Mouse (Mus musculus): Measurements from ENCODE around the gene Dennd1b. TPM values are rescaled to one million over a fixed set of nuclear protein-coding genes. Genes with fewer than 3 reads are reported as not detected.
A peak's percentile ranks its signal among the peaks of the same experiment; 100 is the strongest.

The Dennd1b gene
- 13.0 and 14.8 TPM in 2 replicates for polyA plus RNA-seq (2015; fragmentation: Nextera tagmentation; extraction: Ambion mirVana)

DNA sequence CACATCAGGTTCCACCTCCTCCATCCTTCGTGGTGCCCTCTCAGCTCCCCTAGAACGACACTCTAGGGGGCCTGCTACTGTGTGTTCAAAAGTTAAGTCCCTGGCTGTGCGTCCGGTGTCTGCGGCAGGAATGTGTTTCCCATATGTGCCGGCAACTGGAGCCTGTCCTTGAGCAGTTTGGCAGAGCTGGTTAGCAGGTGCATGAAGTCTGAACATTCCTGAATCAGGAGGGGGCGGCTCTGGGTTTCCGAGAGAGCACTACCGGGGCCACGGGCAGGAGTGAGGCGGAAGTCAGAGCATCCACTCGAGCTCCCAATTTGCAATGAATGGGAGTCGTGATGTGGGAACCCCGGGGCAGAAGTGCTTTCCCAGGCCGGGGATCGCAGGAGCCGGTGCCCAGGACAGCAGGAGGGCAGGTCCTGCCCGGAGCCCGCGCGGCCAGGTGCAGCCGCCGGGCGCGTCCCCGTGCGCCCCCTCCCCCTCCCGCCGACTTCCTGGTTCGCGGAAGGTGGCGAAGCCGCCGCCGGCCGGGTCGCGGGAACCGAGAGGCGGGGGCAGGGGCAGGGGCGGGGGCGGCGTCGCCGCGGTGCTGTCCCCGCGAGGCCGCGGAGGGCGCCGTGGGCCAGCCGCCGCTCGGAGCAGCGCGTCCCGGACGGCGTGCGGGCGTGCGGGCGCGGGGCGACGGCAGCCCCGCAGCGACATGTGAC, at the start of gene Dennd1b:
Gene Dennd1b, plus strand, starts transcription at position 275 of the 707 bp plus-strand sequence.
- Histone ChIP-seq H3K36me3 (no peaks in the 10 kb centered on the region), H3K9ac (peak within 1 kb of the TSS; percentile 91), H3K4me3 (peak within 1 kb of the TSS; percentile 84), H3K4me1 (replicated peaks) (peaks cover 21% of the 10 kb centered on the region), H3K27me3 (no peaks in the 10 kb centered on the region), H3K27ac (peak within 1 kb of the TSS; percentile 95), H3K9me3 (replicated peaks) (no peaks in the 10 kb centered on the region), H3K4me2 (peak within 1 kb of the TSS; percentile 79)
- WGBS, result under 1% methylated on average over 36 of the region's 69 CpGs
- ATAC-seq (replicated peaks; ENCODE audit: insufficient number of reproducible peaks, insufficient read depth, low FRiP score, low read depth), result peak; percentile 78

DNA sequence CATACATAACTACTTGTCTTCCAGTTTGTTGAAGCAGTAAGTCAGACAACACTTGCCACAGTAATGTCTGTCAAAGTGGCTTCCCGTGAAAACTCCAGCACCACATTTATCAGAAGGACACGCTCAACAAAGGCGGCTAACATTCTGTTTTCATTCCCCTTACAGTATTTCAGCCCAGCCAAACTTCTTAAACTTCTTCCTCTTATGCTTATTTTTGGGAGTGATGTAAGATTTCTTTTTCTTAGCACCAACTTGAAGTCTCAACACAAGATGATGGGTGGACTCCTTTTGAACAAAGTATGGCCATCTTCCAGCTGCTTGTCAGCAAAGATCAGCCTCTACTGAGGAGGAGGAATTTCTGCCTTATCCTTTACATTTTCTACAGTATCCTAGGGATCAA, 47.6 kb upstream of the Dennd1b start:
- Histone ChIP-seq H3K27me3 (no peaks in the 10 kb centered on the region), H3K9ac (no peak overlapping the region), H3K36me3 (no peaks in the 10 kb centered on the region), H3K4me2 (no peak overlapping the region), H3K27ac (no peak overlapping the region), H3K4me1 (replicated peaks) (peaks cover 13% of the 10 kb centered on the region), H3K9me3 (replicated peaks) (no peaks in the 10 kb centered on the region), H3K4me3 (no peak overlapping the region)
- WGBS, result 85% methylated on average over 3 of the region's 3 CpGs
- ATAC-seq (replicated peaks; ENCODE audit: insufficient number of reproducible peaks, insufficient read depth, low FRiP score, low read depth), result no peak

DNA sequence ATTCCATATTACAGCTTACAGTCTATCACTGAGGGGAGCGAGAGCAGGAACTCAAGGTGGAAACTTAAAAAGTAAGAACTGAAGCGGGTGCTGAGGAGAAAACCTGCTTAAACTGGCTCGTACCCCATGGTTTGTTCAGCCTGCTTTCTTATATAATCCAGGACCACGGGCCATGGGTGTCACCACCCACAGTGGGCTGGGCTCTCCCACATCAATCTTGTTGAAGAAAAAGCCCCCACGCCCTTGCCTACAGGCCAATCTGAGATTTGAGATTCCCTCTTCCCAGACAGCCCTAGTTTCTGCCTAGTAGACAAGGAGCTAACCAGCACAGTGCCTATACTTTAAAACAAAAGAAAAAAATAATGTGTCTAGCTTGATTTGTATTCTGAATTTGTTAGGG, 43.6 kb upstream of the Dennd1b start:
- Histone ChIP-seq H3K36me3 (no peaks in the 10 kb centered on the region), H3K9ac (no peak overlapping the region), H3K27me3 (no peaks in the 10 kb centered on the region), H3K4me2 (no peak overlapping the region), H3K4me3 (no peak overlapping the region), H3K9me3 (replicated peaks) (no peaks in the 10 kb centered on the region), H3K27ac (no peak overlapping the region), H3K4me1 (replicated peaks) (0 out of 2 replicates have a peak, but pooled peaks cover 2% of the 10 kb centered on the region)
- ATAC-seq (replicated peaks; ENCODE audit: insufficient number of reproducible peaks, insufficient read depth, low FRiP score, low read depth), result no peak
- WGBS, result 80% methylated on average over 5 of the region's 5 CpGs

DNA sequence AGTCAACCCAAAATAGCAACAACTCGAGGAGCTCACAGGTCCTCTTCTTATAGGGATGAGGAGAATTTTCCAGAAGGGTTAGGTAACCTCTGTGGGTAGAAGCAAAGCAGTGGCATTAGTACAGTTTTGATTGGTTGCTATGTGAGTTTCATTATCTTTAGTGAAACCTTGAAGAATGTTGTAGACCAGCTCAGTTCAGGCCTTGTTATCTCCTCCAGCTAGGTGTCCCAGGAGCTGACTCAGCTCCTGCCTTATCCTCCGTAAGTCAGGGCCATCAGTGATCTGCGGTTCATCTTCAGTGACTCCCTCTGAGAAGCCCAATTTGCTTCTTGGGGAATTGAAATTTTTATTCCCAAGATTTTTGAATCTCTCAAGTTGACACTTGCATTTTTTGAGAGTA, 43.2 kb upstream of the Dennd1b start:
- H3K27ac ChIP-seq, result no peak overlapping the region
- no peak overlapping the region for H3K4me2 ChIP-seq
- 39% methylated on average over 3 of the region's 3 CpGs for WGBS
- H3K9ac ChIP-seq, result no peak overlapping the region
- H3K27me3 ChIP-seq, result no peaks in the 10 kb centered on the region
- H3K4me1 ChIP-seq (replicated peaks), result 0 out of 2 replicates have a peak, but pooled peaks cover 2% of the 10 kb centered on the region
- no peak for ATAC-seq (replicated peaks; ENCODE audit: insufficient number of reproducible peaks, insufficient read depth, low FRiP score, low read depth)
- H3K36me3 ChIP-seq, result no peaks in the 10 kb centered on the region
- no peak overlapping the region for H3K4me3 ChIP-seq
- no peaks in the 10 kb centered on the region for H3K9me3 ChIP-seq (replicated peaks)

DNA sequence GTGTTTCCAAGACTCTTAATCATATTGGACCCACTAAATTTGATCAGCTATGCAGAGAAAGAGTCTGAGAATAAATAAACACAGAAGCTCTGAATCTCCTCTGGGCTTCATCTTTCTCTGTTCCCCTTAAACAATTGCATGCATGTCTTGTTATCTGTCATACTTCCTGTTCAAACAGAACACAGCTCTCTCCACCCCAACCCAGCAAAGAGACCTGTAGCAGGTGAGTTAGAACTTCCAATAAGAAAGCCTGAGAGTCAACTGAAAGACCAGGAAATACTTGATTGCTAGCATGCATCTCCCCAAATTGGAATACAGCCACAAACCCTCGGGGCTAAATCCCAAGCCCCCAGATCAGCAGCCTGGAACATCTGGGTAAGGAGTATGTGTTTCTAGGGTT, 42.4 kb upstream of the Dennd1b start:
- H3K27me3 ChIP-seq, result no peaks in the 10 kb centered on the region
- H3K9ac ChIP-seq, result no peak overlapping the region
- H3K9me3 ChIP-seq (replicated peaks), result no peaks in the 10 kb centered on the region
- H3K4me1 ChIP-seq (replicated peaks), result 0 out of 2 replicates have a peak, but pooled peaks cover 2% of the 10 kb centered on the region
- H3K36me3 ChIP-seq, result no peaks in the 10 kb centered on the region
- no peak overlapping the region for H3K4me2 ChIP-seq
- no peak for ATAC-seq (replicated peaks; ENCODE audit: insufficient number of reproducible peaks, insufficient read depth, low FRiP score, low read depth)
- H3K4me3 ChIP-seq, result no peak overlapping the region
- 50% methylated on average over 1 of the region's 1 CpGs for WGBS
- H3K27ac ChIP-seq, result no peak overlapping the region

DNA sequence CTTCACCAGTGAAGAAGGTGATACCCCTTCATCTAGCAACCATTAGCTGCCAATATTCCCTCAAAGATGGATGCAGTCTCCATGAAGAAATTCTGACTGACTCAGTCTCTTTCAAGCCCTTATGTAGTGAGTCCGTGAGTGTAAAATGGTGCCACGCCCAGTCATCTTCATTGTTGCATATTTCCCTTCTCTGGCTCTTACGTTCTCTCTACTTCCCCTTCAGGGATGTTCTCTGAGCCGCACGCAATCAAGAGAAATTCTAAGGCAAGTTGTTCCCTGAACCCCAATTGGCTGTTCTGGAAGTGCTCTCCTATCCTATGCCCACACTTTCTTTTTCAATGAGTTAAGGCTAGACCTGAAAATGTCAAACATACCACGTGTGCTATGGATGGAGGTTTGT, 40.3 kb upstream of the Dennd1b start:
- 0 out of 2 replicates have a peak, but pooled peaks cover 2% of the 10 kb centered on the region for H3K4me1 ChIP-seq (replicated peaks)
- no peak overlapping the region for H3K9ac ChIP-seq
- H3K27me3 ChIP-seq, result no peaks in the 10 kb centered on the region
- no peaks in the 10 kb centered on the region for H3K36me3 ChIP-seq
- 87% methylated on average over 6 of the region's 6 CpGs for WGBS
- no peaks in the 10 kb centered on the region for H3K9me3 ChIP-seq (replicated peaks)
- H3K27ac ChIP-seq, result no peak overlapping the region
- H3K4me3 ChIP-seq, result no peak overlapping the region
- no peak for ATAC-seq (replicated peaks; ENCODE audit: insufficient number of reproducible peaks, insufficient read depth, low FRiP score, low read depth)
- H3K4me2 ChIP-seq, result no peak overlapping the region

DNA sequence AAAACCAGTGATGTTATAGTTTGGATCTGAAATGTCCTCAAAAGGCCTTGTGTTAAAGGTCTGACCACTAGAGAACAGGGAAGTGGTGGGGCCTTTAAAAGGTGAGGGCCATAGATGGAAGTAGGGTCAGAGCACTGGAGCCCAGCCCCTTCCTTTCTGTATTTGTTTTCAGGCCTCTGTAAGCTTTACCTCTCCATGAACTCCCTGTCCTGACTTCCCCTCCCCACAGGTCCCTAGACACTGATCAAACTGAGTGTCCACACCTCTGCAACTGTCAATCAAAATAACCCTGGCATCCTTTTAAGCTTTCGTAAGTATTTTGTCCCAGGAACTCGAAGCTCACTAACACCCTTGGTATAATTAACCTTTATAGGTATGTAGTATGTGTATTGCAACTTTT, 39.0 kb upstream of the Dennd1b start:
- no peak overlapping the region for H3K27ac ChIP-seq
- ATAC-seq (replicated peaks; ENCODE audit: insufficient number of reproducible peaks, insufficient read depth, low FRiP score, low read depth), result no peak
- H3K4me3 ChIP-seq, result no peak overlapping the region
- WGBS, result 81% methylated on average over 2 of the region's 2 CpGs
- peaks cover 12% of the 10 kb centered on the region for H3K4me1 ChIP-seq (replicated peaks)
- no peaks in the 10 kb centered on the region for H3K36me3 ChIP-seq
- H3K4me2 ChIP-seq, result no peak overlapping the region
- no peaks in the 10 kb centered on the region for H3K9me3 ChIP-seq (replicated peaks)
- no peak overlapping the region for H3K9ac ChIP-seq
- H3K27me3 ChIP-seq, result no peaks in the 10 kb centered on the region

DNA sequence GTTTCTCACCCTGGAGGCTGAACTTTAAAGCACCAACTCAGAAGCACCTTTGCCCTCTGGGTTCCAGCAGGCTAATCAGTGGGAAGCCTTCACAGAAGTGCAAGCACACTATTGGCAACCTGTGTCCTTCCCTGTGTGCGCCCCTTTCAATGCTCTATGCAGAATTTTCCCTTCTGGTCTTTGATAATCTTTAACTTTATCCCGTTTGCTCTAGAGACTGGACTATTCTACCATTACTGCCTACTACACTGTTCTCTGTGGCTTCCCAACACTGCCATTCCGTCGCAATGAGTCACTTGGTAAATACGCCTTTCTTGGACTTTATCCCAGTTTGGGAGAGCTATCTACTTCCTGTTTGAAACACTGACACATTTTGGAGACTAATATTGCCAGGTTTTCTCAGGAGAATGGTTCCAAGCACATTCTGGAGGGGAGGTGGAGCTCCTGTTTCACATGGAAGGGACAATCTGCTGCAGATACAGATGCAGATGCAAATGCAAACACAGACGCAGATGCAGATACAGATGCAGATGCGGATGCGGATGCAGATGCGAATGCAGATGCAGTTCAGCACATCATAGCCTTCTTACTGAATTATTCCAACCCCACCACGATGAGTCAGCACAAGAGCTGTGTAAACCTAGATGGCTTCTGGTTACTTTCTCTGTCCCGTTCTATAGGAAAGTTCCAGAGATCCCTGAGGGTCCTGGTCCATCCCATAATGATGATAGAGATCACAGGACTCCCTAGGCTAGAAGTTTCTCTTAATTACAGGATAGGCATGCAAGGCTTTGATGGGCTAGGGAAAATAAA, 34.4 kb upstream of the Dennd1b start:
- Histone ChIP-seq H3K27me3 (no peaks in the 10 kb centered on the region), H3K9me3 (replicated peaks) (no peaks in the 10 kb centered on the region), H3K9ac (no peak overlapping the region), H3K27ac (peak overlapping the region; percentile 85), H3K36me3 (no peaks in the 10 kb centered on the region), H3K4me2 (peak overlapping the region; percentile 29; the same call in 1 of the 2 replicates), H3K4me3 (no peak overlapping the region), H3K4me1 (replicated peaks) (peaks cover 28% of the 10 kb centered on the region)
- WGBS, result 40% methylated on average over 11 of the region's 11 CpGs
- ATAC-seq (replicated peaks; ENCODE audit: insufficient number of reproducible peaks, insufficient read depth, low FRiP score, low read depth), result peak; percentile 85

DNA sequence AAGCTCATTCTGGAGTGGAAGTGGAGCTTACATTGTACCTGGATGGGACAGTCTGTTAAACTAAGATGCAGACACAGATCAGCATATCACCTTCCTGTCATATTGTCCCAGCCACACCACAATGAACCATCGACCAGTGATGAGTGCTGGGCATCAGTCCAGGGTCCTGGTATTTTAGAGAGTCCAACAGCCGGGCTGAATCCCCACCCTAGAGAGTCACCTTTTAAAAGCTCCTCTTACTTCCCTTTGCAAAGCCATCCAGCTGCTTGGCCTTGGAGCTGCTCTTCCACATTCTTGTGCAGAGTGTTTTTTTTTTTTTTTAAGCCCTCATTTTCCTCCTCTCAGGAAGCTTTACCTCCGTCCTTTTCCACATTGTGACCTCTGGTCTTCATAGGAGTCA, 33.2 kb upstream of the Dennd1b start:
- H3K36me3 ChIP-seq, result no peaks in the 10 kb centered on the region
- no peaks in the 10 kb centered on the region for H3K27me3 ChIP-seq
- H3K4me1 ChIP-seq (replicated peaks), result peaks cover 28% of the 10 kb centered on the region
- 25% methylated on average over 3 of the region's 3 CpGs for WGBS
- no peak overlapping the region for H3K4me3 ChIP-seq
- H3K4me2 ChIP-seq, result no peak overlapping the region
- no peak overlapping the region for H3K9ac ChIP-seq
- 0 out of 2 replicates have a peak overlapping the region, but pooled peaks have one; percentile 49 for H3K27ac ChIP-seq
- no peaks in the 10 kb centered on the region for H3K9me3 ChIP-seq (replicated peaks)
- ATAC-seq (replicated peaks; ENCODE audit: insufficient number of reproducible peaks, insufficient read depth, low FRiP score, low read depth), result no peak

DNA sequence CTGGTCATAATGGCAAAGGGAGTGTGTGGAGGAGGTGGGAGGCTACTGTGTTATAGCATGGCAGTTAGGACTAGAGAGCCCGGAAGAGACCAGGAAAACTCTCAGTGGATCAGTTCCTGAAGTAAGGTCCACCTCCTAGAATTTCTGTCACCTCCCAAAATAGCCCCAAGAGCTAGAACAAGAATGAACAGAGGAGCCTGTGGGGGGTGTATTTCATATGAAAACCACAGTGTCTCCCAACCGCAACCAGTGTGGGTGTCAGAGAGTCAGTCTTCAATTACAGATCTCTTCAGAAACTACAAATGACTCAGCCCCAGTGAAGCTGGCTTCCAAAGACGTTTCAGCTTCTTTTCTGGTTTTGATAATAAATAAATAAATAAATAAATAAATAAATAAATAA, 32.4 kb upstream of the Dennd1b start:
- H3K4me1 ChIP-seq (replicated peaks), result peaks cover 28% of the 10 kb centered on the region
- H3K27me3 ChIP-seq, result no peaks in the 10 kb centered on the region
- no peak overlapping the region for H3K4me3 ChIP-seq
- no peak overlapping the region for H3K9ac ChIP-seq
- H3K4me2 ChIP-seq, result no peak overlapping the region
- no peak for ATAC-seq (replicated peaks; ENCODE audit: insufficient number of reproducible peaks, insufficient read depth, low FRiP score, low read depth)
- no peaks in the 10 kb centered on the region for H3K9me3 ChIP-seq (replicated peaks)
- 0 out of 2 replicates have a peak overlapping the region, but pooled peaks have one; percentile 20 for H3K27ac ChIP-seq
- 31% methylated on average over 3 of the region's 3 CpGs for WGBS
- no peaks in the 10 kb centered on the region for H3K36me3 ChIP-seq

DNA sequence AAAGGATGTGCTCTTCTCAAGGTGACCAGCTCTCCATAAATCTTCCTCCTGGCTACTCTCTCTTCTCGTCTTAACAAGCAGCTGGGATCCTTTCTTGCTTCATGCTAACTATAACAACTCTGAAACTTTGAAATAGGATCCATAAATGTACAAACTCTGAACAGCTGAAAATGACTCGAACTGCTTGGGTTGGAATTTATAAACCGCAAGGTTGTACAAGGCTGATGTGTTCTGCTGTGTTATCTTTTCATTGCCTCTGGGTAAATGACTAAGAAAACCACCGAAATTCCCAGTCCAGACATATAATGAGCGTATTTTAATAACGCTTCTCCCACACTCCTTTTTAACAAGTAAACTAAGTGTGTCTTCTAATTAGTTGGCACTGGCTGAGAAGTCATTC, 27.1 kb upstream of the Dennd1b start:
- WGBS, result 74% methylated on average over 6 of the region's 6 CpGs
- no peak overlapping the region for H3K4me3 ChIP-seq
- H3K9me3 ChIP-seq (replicated peaks), result no peaks in the 10 kb centered on the region
- no peak for ATAC-seq (replicated peaks; ENCODE audit: insufficient number of reproducible peaks, insufficient read depth, low FRiP score, low read depth)
- H3K27me3 ChIP-seq, result no peaks in the 10 kb centered on the region
- no peak overlapping the region for H3K9ac ChIP-seq
- H3K36me3 ChIP-seq, result no peaks in the 10 kb centered on the region
- H3K4me2 ChIP-seq, result no peak overlapping the region
- no peak overlapping the region for H3K27ac ChIP-seq
- H3K4me1 ChIP-seq (replicated peaks), result no peaks in the 10 kb centered on the region
